Mouse (Mus musculus) MEL (cell line): Measurements from ENCODE around the gene Sat2. TPM values are rescaled to one million over a fixed set of nuclear protein-coding genes. Genes with fewer than 3 reads are reported as not detected.

Experiments
- DNase-seq: peaks from one replicate; pipeline ENCODE4 v3.0.0; 2011; ENCODE audit warnings: low read depth, low spot score
- H3K27ac ChIP-seq: 2 replicates; pipeline ENCODE4 v1.5.1; 2012; ENCODE audit warnings: low read depth, mild to moderate bottlenecking, control low read depth, low read length, moderate library complexity; ENCODE audit not compliant: control insufficient read depth
- H3K27me3 ChIP-seq, 2 experiments: fragments of 150-350 bp in 1 of 2; sonication (generic) in 1 of 2; 2 replicates each; pipeline ENCODE4 v1.6.1; 2012; ENCODE audit warnings: low read length in 2 of 2, mild to moderate bottlenecking in 2 of 2, improper control_type of control experiment in 1 of 2, moderate library complexity in 1 of 2; ENCODE audit not compliant: insufficient read depth in 2 of 2, control insufficient read depth in 1 of 2
- H3K36me3 ChIP-seq, 2 experiments: 2 replicates each; pipeline ENCODE4 v1.6.1; 2012 to 2014; ENCODE audit warnings: low read length in 2 of 2, improper control_type of control experiment in 1 of 2, inconsistent platforms in 1 of 2, mild to moderate bottlenecking in 1 of 2; ENCODE audit not compliant: insufficient read depth in 2 of 2, control insufficient read depth in 1 of 2
- H3K4me1 ChIP-seq, 2 experiments: fragments of 150-350 bp in 1 of 2; sonication (generic) in 1 of 2; 2 replicates each; pipeline ENCODE4 v1.6.1; 2012; ENCODE audit warnings: low read length in 2 of 2, improper control_type of control experiment in 1 of 2, mild to moderate bottlenecking in 1 of 2; ENCODE audit not compliant: insufficient read depth in 2 of 2, control insufficient read depth in 1 of 2
- H3K4me3 ChIP-seq, 2 experiments: fragments of 150-350 bp in 1 of 2; sonication (generic) in 1 of 2; 2 replicates each; pipeline ENCODE4 v1.5.1; 2012; ENCODE audit warnings: low read depth in 2 of 2, low read length in 2 of 2, mild to moderate bottlenecking in 2 of 2, moderate library complexity in 2 of 2, control low read depth in 1 of 2, improper control_type of control experiment in 1 of 2; ENCODE audit not compliant: control insufficient read depth in 1 of 2, insufficient read depth in 1 of 2
- H3K79me2 ChIP-seq: 2 replicates; pipeline ENCODE4 v1.6.1; 2012; ENCODE audit warnings: mild to moderate bottlenecking, low read length, moderate library complexity; ENCODE audit not compliant: control insufficient read depth, poor library complexity, insufficient read depth
- H3K9ac ChIP-seq: 2 replicates; pipeline ENCODE4 v1.6.1; 2012; ENCODE audit warnings: low read depth, mild to moderate bottlenecking, control low read depth, low read length, moderate library complexity; ENCODE audit not compliant: control insufficient read depth, poor library complexity, severe bottlenecking
- H3K9me3 ChIP-seq: fragments of 150-350 bp; sonication (generic); replicated peaks from 2 replicates; pipeline ENCODE4 v1.6.1; 2012; ENCODE audit warnings: mild to moderate bottlenecking, low read length, improper control_type of control experiment, moderate library complexity; ENCODE audit not compliant: insufficient read depth
- BHLHE40 ChIP-seq: IDR thresholded peaks from 2 replicates; pipeline ENCODE4 v1.6.1; 2012; ENCODE audit warnings: low read depth, mild to moderate bottlenecking, inconsistent platforms, low read length, improper control_type of control experiment, borderline replicate concordance
- CHD1 ChIP-seq: IDR thresholded peaks from 2 replicates; pipeline ENCODE4 v1.6.1; 2012; ENCODE audit warnings: low read depth, mild to moderate bottlenecking, inconsistent platforms, low read length, improper control_type of control experiment
- CHD2 ChIP-seq: IDR thresholded peaks from 2 replicates; pipeline ENCODE4 v1.6.1; 2011; ENCODE audit warnings: low read length, improper control_type of control experiment
- CTCF ChIP-seq, 3 experiments: IDR thresholded peaks in 2 of 3; conservative IDR thresholded peaks in 1 of 3; 2 replicates each; pipeline ENCODE4 v1.5.1; 2011 to 2012; ENCODE audit warnings: low read length in 3 of 3, low read depth in 2 of 3, mild to moderate bottlenecking in 2 of 3, improper control_type of control experiment in 1 of 3, inconsistent platforms in 1 of 3, mixed read lengths in 1 of 3, moderate library complexity in 1 of 3; ENCODE audit not compliant: control insufficient read depth in 1 of 3, insufficient read depth in 1 of 3, poor library complexity in 1 of 3, severe bottlenecking in 1 of 3
- E2F4 ChIP-seq: IDR thresholded peaks from 2 replicates; pipeline ENCODE4 v1.6.1; 2011; ENCODE audit warnings: low read depth, low read length, improper control_type of control experiment, borderline replicate concordance
- EP300 ChIP-seq, 2 experiments: IDR thresholded peaks; 2 replicates each; pipeline ENCODE4 v1.6.1; 2011; ENCODE audit warnings: improper control_type of control experiment in 2 of 2, low read length in 2 of 2, low read depth in 1 of 2, mild to moderate bottlenecking in 1 of 2
- GATA1 ChIP-seq: IDR thresholded peaks from 2 replicates; pipeline ENCODE4 v1.6.1; 2011; ENCODE audit warnings: low read depth, low read length, improper control_type of control experiment
- HCFC1 ChIP-seq: IDR thresholded peaks from 2 replicates; pipeline ENCODE4 v1.6.1; 2012; ENCODE audit warnings: low read depth, mild to moderate bottlenecking, inconsistent platforms, low read length, improper control_type of control experiment, moderate library complexity
- JUND ChIP-seq: IDR thresholded peaks from 2 replicates; pipeline ENCODE4 v1.6.1; 2011; ENCODE audit warnings: low read depth, mild to moderate bottlenecking, improper control_type of control experiment, low read length
- KAT2A ChIP-seq: conservative IDR thresholded peaks from 2 replicates; pipeline ENCODE4 v1.6.1; 2012; ENCODE audit warnings: low read depth, low read length, improper control_type of control experiment, inconsistent platforms
- MAFK ChIP-seq: IDR thresholded peaks from 2 replicates; pipeline ENCODE4 v1.6.1; 2011; ENCODE audit warnings: low read depth, mild to moderate bottlenecking, low read length, improper control_type of control experiment, borderline replicate concordance
- MAX ChIP-seq: IDR thresholded peaks from 2 replicates; pipeline ENCODE4 v1.6.1; 2011; ENCODE audit warnings: low read length, improper control_type of control experiment
- MEF2A ChIP-seq: IDR thresholded peaks from 2 replicates; pipeline ENCODE4 v1.6.1; 2014; ENCODE audit warnings: low read depth, mild to moderate bottlenecking, inconsistent platforms, low read length, improper control_type of control experiment; ENCODE audit not compliant: poor library complexity, insufficient replicate concordance, severe bottlenecking; ENCODE audit errors: extremely low read depth
- MXI1 ChIP-seq: IDR thresholded peaks from 2 replicates; pipeline ENCODE4 v1.6.1; 2011; ENCODE audit warnings: mild to moderate bottlenecking, low read depth, low read length, improper control_type of control experiment
- MYB ChIP-seq: IDR thresholded peaks from 2 replicates; pipeline ENCODE4 v1.6.1; 2011; ENCODE audit warnings: mild to moderate bottlenecking, low read depth, low read length, improper control_type of control experiment
- MYC ChIP-seq: IDR thresholded peaks from 2 replicates; pipeline ENCODE4 v1.6.1; 2011; ENCODE audit warnings: low read depth, mild to moderate bottlenecking, low read length, improper control_type of control experiment, moderate library complexity
- NELFE ChIP-seq: IDR thresholded peaks from 2 replicates; pipeline ENCODE4 v1.6.1; 2011; ENCODE audit warnings: low read depth, low read length, improper control_type of control experiment
- POLR2AphosphoS5 ChIP-seq: IDR thresholded peaks from 2 replicates; pipeline ENCODE4 v1.6.1; 2012; ENCODE audit warnings: low read depth, borderline replicate concordance, mild to moderate bottlenecking, inconsistent platforms, low read length, moderate library complexity, mixed read lengths
- RAD21 ChIP-seq: IDR thresholded peaks from 2 replicates; pipeline ENCODE4 v1.6.1; 2011; ENCODE audit warnings: mild to moderate bottlenecking, low read depth, low read length, improper control_type of control experiment
- RCOR1 ChIP-seq: IDR thresholded peaks from 2 replicates; pipeline ENCODE4 v1.6.1; 2012; ENCODE audit warnings: low read depth, mild to moderate bottlenecking, inconsistent platforms, low read length, improper control_type of control experiment
- SIN3A ChIP-seq: IDR thresholded peaks from 2 replicates; pipeline ENCODE4 v1.6.1; 2012; ENCODE audit warnings: low read length, improper control_type of control experiment, inconsistent platforms
- SMC3 ChIP-seq: IDR thresholded peaks from 2 replicates; pipeline ENCODE4 v1.6.1; 2011; ENCODE audit warnings: low read depth, low read length, improper control_type of control experiment
- TAL1 ChIP-seq: IDR thresholded peaks from 2 replicates; pipeline ENCODE4 v1.6.1; 2012; ENCODE audit warnings: mild to moderate bottlenecking, inconsistent platforms, low read length, moderate library complexity, mixed read lengths
- TBP ChIP-seq: IDR thresholded peaks from 2 replicates; pipeline ENCODE4 v1.8.0; 2011; ENCODE audit warnings: low read depth, low read length, improper control_type of control experiment
- UBTF ChIP-seq: IDR thresholded peaks from 2 replicates; pipeline ENCODE4 v1.6.1; 2012; ENCODE audit warnings: low read depth, mild to moderate bottlenecking, inconsistent platforms, low read length, improper control_type of control experiment, moderate library complexity, borderline replicate concordance; ENCODE audit not compliant: insufficient read depth
- USF2 ChIP-seq, 2 experiments: IDR thresholded peaks; 2 replicates each; pipeline ENCODE4 v1.6.1; 2011 to 2012; ENCODE audit warnings: improper control_type of control experiment in 2 of 2, low read length in 2 of 2, borderline replicate concordance in 1 of 2, inconsistent platforms in 1 of 2, low read depth in 1 of 2, mild to moderate bottlenecking in 1 of 2; ENCODE audit not compliant: insufficient read depth in 1 of 2
- ZC3H11A ChIP-seq: IDR thresholded peaks from 2 replicates; pipeline ENCODE4 v1.6.1; 2012; ENCODE audit warnings: low read depth, mild to moderate bottlenecking, inconsistent platforms, low read length, improper control_type of control experiment
- ZKSCAN1 ChIP-seq: IDR thresholded peaks from 2 replicates; pipeline ENCODE4 v1.6.1; 2012; ENCODE audit warnings: low read depth, mild to moderate bottlenecking, inconsistent platforms, low read length, improper control_type of control experiment, moderate library complexity
- polyA plus RNA-seq, 2 experiments: library from polyadenylated mRNA; stranded (reverse) in 1 of 2; unstranded in 1 of 2; fragments of >175 nt in 1 of 2; fragments of >200 nt in 1 of 2; gene quantifications; 2 replicates each; pipeline versions ENCODE4 v1.2.1 to v1.2.4; 2012; ENCODE audit warnings: low replicate concordance in 2 of 2, low read depth in 1 of 2; ENCODE audit not compliant: insufficient read length in 2 of 2, insufficient read depth in 1 of 2, missing spikeins in 1 of 2
- total RNA-seq: library from RNA; depleted of rRNA; stranded (reverse); fragments of 300-350 nt; gene quantifications from 2 replicates; pipeline ENCODE4 v1.2.3, GENCODE M21; 2012

Gene Sat2
- total and polyA plus RNA-seq, 3 experiments = not detected

- TF ChIP-seq GATA1 (no peak), MEF2A (no peak), RCOR1 (no peak; the same call in 1 of the 2 replicates), SMC3 (0 out of 2 replicates have a peak, but pooled peaks have one; percentile 18), HCFC1 (peak; percentile 49), ZKSCAN1 (no peak), TAL1 (no peak), UBTF (no peak), EP300 (IDR thresholded peaks at IDR 0.05; ENCODE audit: low read depth in 1 of 2, low read length in 2 of 2) (no peak; a peak in 1 of 4 replicates), TBP (peak; percentile 64; the same call in 1 of the 2 replicates), RAD21 (no peak), USF2 (IDR thresholded peaks at IDR 0.05; ENCODE audit: borderline replicate concordance in 1 of 2, insufficient read depth in 1 of 2, low read depth in 1 of 2, low read length in 2 of 2) (no peak)
Measured at GRCm38 (mm10) chr11:69665961-69666664, 44.3 kb downstream of the Sat2 start, which contains the start of gene Cd68 (continued).

GRCm38 (mm10) chr11:69666665-69667005 is 44.8 kb downstream of the Sat2 start:
- Histone ChIP-seq H3K4me3 (no peak overlapping the region), H3K79me2 (peaks cover 39% of the 10 kb centered on the region), H3K9ac (no peak overlapping the region), H3K9me3 (no peaks in the 10 kb centered on the region), H3K27me3 (no peaks in the 10 kb centered on the region), H3K4me1 (peaks cover under 1 to 26% of the 10 kb centered on the region in 2 experiments), H3K36me3 (peaks cover 13 to 29% of the 10 kb centered on the region in 2 experiments), H3K27ac (no peak overlapping the region)
- TF ChIP-seq MYB = no peak
- TF ChIP-seq RAD21 = no peak
- TF ChIP-seq E2F4 = no peak
- TF ChIP-seq CHD1 = no peak
- TF ChIP-seq NELFE = no peak
- TF ChIP-seq ZC3H11A = no peak
- TF ChIP-seq CHD2 = no peak
- no peak for TF ChIP-seq SIN3A
- no peak for TF ChIP-seq JUND
- no peak; the same call in 1 of the 2 replicates for TF ChIP-seq TBP
- TF ChIP-seq TAL1 = no peak
- TF ChIP-seq MYC = no peak
- TF ChIP-seq MAFK = no peak
- no peak for TF ChIP-seq CTCF (IDR thresholded peaks at IDR 0.05 in 2 of 3, conservative IDR thresholded peaks at IDR 0.05 in 1 of 3; ENCODE audit: control insufficient read depth in 1 of 3, insufficient read depth in 1 of 3, low read depth in 2 of 3, low read length in 3 of 3, poor library complexity in 1 of 3, severe bottlenecking in 1 of 3)
- TF ChIP-seq MXI1 = no peak
- no peak for TF ChIP-seq BHLHE40
- no peak for TF ChIP-seq KAT2A
- TF ChIP-seq POLR2AphosphoS5 = no peak
- TF ChIP-seq MAX = no peak
- TF ChIP-seq HCFC1 = no peak
- DNase-seq = peak; percentile 64
